Mouse (Mus musculus): ENCODE measurements around the gene Gm39115. TPM values are rescaled to one million over a fixed set of nuclear protein-coding genes. Genes with fewer than 3 reads are reported as not detected.
"Not testable (repeated sequence)": the region's sequence is repeated elsewhere in the genome, so short reads cannot be mapped to it uniquely, and the experiment has no call there.

Gene Gm39115
- polyA plus RNA-seq, 1 experiment from 2014 or later: not detected

DNA sequence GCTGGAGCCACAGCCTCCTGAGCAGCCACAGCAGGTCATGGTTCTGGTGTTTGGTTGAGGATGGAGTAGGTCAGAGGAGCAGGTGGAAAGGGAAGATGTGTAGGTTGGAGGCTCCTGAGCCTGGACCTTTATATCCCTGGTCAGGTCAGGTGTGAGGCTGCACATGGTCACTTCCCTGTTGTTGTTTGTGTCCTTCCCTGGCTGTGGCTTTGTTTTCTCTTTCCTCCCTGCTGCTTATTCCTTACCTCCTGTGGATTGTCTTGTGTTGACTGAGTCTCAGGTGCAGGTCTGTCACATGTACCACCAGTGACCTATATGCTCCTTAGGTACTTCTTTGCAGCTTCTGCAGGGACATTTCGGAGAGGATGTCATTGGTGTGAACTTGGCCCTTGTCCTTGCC is 8.7 kb upstream of the Gm39115 start, which contains the start of gene Gm45337:
Gm45337 (minus strand) TSS at position 101 of the 400 bp plus-strand sequence.
- Histone ChIP-seq H3K4me3 (no peak within 1 kb of the TSS), H3K36me3 (no peaks in the 10 kb centered on the region), H3K9ac (no peak within 1 kb of the TSS), H3K4me2 (no peak within 1 kb of the TSS), H3K9me3 (no peaks in the 10 kb centered on the region), H3K27me3 (no peaks in the 10 kb centered on the region), H3K4me1 (replicated peaks) (no peaks in the 10 kb centered on the region), H3K27ac (replicated peaks) (no peak within 1 kb of the TSS)
- WGBS: 79% methylated on average over 1 of the region's 1 CpGs
- no peak for ATAC-seq (ENCODE audit: low read depth)

GRCm38 (mm10) chr7:142143506-142144010 is 7.7 kb upstream of the Gm39115 start:
- 50% methylated on average over 1 of the region's 1 CpGs for WGBS
- not testable (repeated sequence) for ATAC-seq (ENCODE audit: low read depth)

GRCm38 (mm10) chr7:142140696-142141095 is 4.9 kb upstream of the Gm39115 start:
- Histone ChIP-seq H3K4me3 (no peak overlapping the region), H3K27ac (replicated peaks) (no peak overlapping the region), H3K9ac (no peak overlapping the region), H3K36me3 (no peaks in the 10 kb centered on the region), H3K27me3 (no peaks in the 10 kb centered on the region), H3K4me2 (no peak overlapping the region), H3K9me3 (no peaks in the 10 kb centered on the region), H3K4me1 (replicated peaks) (no peaks in the 10 kb centered on the region)
- WGBS: 8% methylated on average over 1 of the region's 1 CpGs
- no peak for ATAC-seq (ENCODE audit: low read depth)

More at GRCm38 (mm10) chr7:142143506-142144010, 7.7 kb upstream of the Gm39115 start:
- H3K9me3 ChIP-seq; H3K27ac ChIP-seq (replicated peaks); H3K9ac ChIP-seq; H3K36me3 ChIP-seq; H3K27me3 ChIP-seq; H3K4me1 ChIP-seq (replicated peaks); H3K4me3 ChIP-seq; H3K4me2 ChIP-seq: not testable (repeated sequence)

DNA sequence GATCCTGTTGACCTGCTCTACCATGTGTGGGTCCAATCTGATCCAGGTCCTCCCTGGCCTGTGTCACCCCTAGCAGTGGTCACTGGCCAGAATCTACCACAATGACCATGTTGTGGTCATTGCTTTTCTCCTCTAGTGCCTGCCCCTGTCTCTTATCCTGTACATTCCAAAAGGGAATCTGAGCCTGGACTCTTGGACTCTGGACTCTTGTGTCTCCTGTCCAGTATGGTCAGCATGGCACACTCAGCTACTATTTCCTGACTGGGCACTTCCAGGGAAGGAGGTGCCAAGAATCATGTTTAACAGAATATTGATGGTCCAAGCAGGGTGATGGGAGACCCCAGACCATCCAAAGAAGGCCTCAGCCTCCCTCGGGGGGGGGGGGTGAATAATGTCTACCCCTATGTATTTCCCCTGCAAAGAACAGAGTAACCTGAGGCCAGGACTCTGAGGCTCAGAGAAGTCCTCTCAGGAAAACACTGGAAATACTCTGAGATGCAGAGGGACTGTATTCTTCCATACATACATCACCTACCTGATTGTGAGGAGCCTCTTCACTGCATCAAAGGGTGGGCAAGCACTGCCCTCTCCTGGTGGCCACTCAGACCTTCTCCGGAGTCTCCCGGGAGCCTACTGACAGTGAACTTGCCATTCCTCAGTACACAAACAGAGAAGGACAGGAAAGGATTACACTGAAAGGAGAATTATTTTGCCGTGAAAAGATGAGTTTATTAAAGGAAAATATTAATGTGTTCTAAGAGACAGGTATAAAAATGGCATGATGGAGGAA is 1.4 kb downstream of the Gm39115 start:
- H3K4me1 ChIP-seq (replicated peaks): no peaks in the 10 kb centered on the region
- no peak for ATAC-seq (ENCODE audit: low read depth)
- H3K9me3 ChIP-seq: no peaks in the 10 kb centered on the region
- no peak overlapping the region for H3K4me3 ChIP-seq
- no peaks in the 10 kb centered on the region for H3K27me3 ChIP-seq
- 62% methylated on average over 4 of the region's 4 CpGs for WGBS
- no peak overlapping the region for H3K9ac ChIP-seq
- no peaks in the 10 kb centered on the region for H3K36me3 ChIP-seq
- H3K27ac ChIP-seq (replicated peaks): no peak overlapping the region
- H3K4me2 ChIP-seq: no peak overlapping the region

GRCm38 (mm10) chr7:142128843-142129242 is 7.0 kb downstream of the Gm39115 start:
- H3K4me1 ChIP-seq (replicated peaks): no peaks in the 10 kb centered on the region
- no peak overlapping the region for H3K27ac ChIP-seq (replicated peaks)
- no peak overlapping the region for H3K4me2 ChIP-seq
- H3K27me3 ChIP-seq: no peaks in the 10 kb centered on the region
- H3K9ac ChIP-seq: no peak overlapping the region
- no peaks in the 10 kb centered on the region for H3K36me3 ChIP-seq
- no peaks in the 10 kb centered on the region for H3K9me3 ChIP-seq
- ATAC-seq (ENCODE audit: low read depth): no peak
- WGBS: 65% methylated on average over 4 of the region's 4 CpGs
- H3K4me3 ChIP-seq: no peak overlapping the region

DNA sequence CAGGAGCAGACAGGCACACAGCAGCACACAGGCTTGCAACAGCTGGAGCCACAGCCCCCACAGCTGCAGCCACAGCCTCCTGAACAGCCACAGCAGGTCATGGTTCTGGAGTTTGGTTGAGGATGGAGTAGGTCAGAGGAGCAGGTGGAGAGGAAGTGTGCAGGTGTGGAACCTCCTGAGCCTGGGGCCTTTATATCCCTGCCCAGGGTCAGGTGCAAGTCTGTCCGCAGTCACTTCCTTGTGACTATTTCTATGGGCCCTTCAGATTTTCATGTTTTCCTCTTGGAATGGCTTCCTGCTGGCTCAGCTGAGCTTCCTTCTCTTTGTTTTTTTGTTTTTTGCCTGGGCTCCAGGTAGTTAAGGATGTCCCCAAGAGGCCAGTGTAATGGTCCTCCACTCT is 15.2 kb downstream of the Gm39115 start, which contains the start of gene Gm45618:
Gm45618 (minus strand) TSS at position 101 of the 400 bp plus-strand sequence.
- H3K27ac ChIP-seq (replicated peaks); H3K27me3 ChIP-seq; H3K9me3 ChIP-seq; H3K4me3 ChIP-seq; H3K4me2 ChIP-seq; H3K9ac ChIP-seq; H3K4me1 ChIP-seq (replicated peaks); ATAC-seq (ENCODE audit: low read depth); H3K36me3 ChIP-seq: not testable (repeated sequence)
- 85% methylated on average over 1 of the region's 1 CpGs for WGBS

DNA sequence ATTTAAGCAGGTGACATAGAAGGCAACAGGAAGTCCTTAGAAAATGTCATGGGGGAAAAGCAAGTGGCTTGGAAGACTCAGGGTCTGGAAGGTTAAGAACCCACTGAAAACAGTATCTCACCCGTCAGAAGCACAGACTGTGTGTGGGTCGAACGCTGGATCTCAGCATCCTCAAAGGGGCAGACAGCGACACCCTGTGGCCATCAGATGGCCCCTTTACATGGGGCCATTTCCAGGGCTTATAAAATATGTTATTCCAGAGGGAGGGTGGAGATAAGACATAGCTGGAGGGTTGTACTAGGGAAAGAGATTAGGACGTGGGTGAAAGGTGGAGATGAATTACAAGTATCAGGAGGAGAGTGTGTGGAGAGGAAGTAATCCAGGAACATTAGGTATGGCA is 16.2 kb downstream of the Gm39115 start:
- ATAC-seq (ENCODE audit: low read depth): no peak
- Histone ChIP-seq H3K4me1 (replicated peaks) (no peaks in the 10 kb centered on the region), H3K27ac (replicated peaks) (no peak overlapping the region), H3K27me3 (no peaks in the 10 kb centered on the region), H3K9ac (no peak overlapping the region), H3K4me2 (no peak overlapping the region), H3K4me3 (no peak overlapping the region), H3K36me3 (no peaks in the 10 kb centered on the region), H3K9me3 (no peaks in the 10 kb centered on the region)
- WGBS: 21% methylated on average over 5 of the region's 5 CpGs

DNA sequence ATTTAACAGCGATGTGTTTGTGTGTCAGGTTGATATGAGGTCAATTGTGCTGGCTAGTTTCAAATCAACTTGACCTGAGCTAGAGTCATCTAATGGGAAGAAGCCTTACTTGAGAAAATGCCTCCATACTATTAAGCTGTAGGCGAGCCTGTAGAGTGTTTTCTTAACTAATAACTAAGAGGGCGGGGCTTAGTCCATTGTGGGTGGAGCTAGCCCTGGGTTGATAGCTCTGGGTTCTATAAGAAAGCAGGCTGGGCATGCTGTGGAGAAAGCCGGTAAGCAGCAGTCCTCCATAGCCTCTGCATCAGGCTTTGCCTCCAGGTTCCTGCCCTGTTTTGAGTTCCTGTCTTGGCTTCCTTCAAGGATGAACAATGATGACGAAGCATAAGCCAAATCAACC is 31.1 kb downstream of the Gm39115 start:
- WGBS: 61% methylated on average over 5 of the region's 5 CpGs
- no peak for ATAC-seq (ENCODE audit: low read depth)
- Histone ChIP-seq H3K9ac (no peak overlapping the region), H3K9me3 (no peaks in the 10 kb centered on the region), H3K4me1 (replicated peaks) (no peaks in the 10 kb centered on the region), H3K36me3 (no peaks in the 10 kb centered on the region), H3K4me2 (no peak overlapping the region), H3K27ac (replicated peaks) (no peak overlapping the region), H3K4me3 (no peak overlapping the region), H3K27me3 (no peaks in the 10 kb centered on the region)

DNA sequence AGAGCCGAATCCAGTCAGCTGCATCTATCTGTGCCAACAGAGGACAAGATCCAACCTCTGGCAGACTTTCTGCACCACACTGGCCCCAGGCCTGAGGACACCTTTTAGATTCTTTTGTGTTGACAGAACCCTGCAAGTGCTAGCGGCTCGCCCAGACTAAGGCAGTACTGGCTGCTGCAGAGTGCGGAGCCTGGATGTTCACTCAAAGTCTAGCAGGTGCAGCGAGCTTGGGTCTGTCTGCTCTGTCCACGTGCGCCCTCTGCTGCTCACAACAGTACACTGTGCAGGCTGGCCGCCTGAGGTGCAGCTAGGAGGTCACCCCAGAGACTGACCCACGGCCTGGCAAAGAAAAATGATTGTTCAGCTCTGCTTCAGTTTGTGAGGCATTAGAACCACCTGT is 38.1 kb downstream of the Gm39115 start:
- Histone ChIP-seq H3K36me3 (no peaks in the 10 kb centered on the region), H3K4me1 (replicated peaks) (peaks cover 32% of the 10 kb centered on the region), H3K9ac (0 out of 2 replicates have a peak overlapping the region, but pooled peaks have one; percentile 31), H3K27ac (replicated peaks) (no peak overlapping the region), H3K9me3 (no peaks in the 10 kb centered on the region), H3K27me3 (peaks cover 14% of the 10 kb centered on the region), H3K4me3 (no peak overlapping the region), H3K4me2 (peak overlapping the region; percentile 28)
- no peak for ATAC-seq (ENCODE audit: low read depth)
- WGBS: 10% methylated on average over 9 of the region's 9 CpGs

- ATAC-seq (ENCODE audit: low read depth): no peak
- H3K9ac ChIP-seq: 0 out of 2 replicates have a peak overlapping the region, but pooled peaks have one; percentile 22
- H3K36me3 ChIP-seq: no peaks in the 10 kb centered on the region
- WGBS: 76% methylated on average over 4 of the region's 4 CpGs
- H3K27me3 ChIP-seq: peaks cover 14% of the 10 kb centered on the region
- peak overlapping the region; percentile 85 for H3K4me2 ChIP-seq
- H3K9me3 ChIP-seq: no peaks in the 10 kb centered on the region
- peaks cover 43% of the 10 kb centered on the region for H3K4me1 ChIP-seq (replicated peaks)
- 0 out of 2 replicates have a peak overlapping the region, but pooled peaks have one; percentile 89 for H3K4me3 ChIP-seq
- no peak overlapping the region for H3K27ac ChIP-seq (replicated peaks)
Observed at GRCm38 (mm10) chr7:142096701-142097100, 39.1 kb downstream of the Gm39115 start.

GRCm38 (mm10) chr7:142095183-142095931 is 40.5 kb downstream of the Gm39115 start, which contains the start of gene Dusp8:
Dusp8 (minus strand) TSS chr7:142095843.
- Histone ChIP-seq H3K9ac (peak within 1 kb of the TSS; percentile 99), H3K9me3 (no peaks in the 10 kb centered on the region), H3K27me3 (peaks cover 14% of the 10 kb centered on the region), H3K36me3 (no peaks in the 10 kb centered on the region), H3K4me2 (peak within 1 kb of the TSS; percentile 85), H3K4me3 (peak within 1 kb of the TSS; percentile 89), H3K4me1 (replicated peaks) (peaks cover 56% of the 10 kb centered on the region), H3K27ac (replicated peaks) (peak within 1 kb of the TSS; percentile 96)
- ATAC-seq (ENCODE audit: low read depth): peak; percentile 79
- under 1% methylated on average over 62 of the region's 63 CpGs for WGBS

All from neural tube, embryonic 13.5 days (tissue).